Mouse (Mus musculus): ENCODE measurements around the gene Sumf2. TPM values are rescaled to one million over a fixed set of nuclear protein-coding genes. Genes with fewer than 3 reads are reported as not detected.

Gene Sumf2
- 21.7 and 30.6 TPM in 2 replicates for polyA plus RNA-seq (2014; fragmentation: Nextera tagmentation; extraction: Ambion mirVana)

DNA sequence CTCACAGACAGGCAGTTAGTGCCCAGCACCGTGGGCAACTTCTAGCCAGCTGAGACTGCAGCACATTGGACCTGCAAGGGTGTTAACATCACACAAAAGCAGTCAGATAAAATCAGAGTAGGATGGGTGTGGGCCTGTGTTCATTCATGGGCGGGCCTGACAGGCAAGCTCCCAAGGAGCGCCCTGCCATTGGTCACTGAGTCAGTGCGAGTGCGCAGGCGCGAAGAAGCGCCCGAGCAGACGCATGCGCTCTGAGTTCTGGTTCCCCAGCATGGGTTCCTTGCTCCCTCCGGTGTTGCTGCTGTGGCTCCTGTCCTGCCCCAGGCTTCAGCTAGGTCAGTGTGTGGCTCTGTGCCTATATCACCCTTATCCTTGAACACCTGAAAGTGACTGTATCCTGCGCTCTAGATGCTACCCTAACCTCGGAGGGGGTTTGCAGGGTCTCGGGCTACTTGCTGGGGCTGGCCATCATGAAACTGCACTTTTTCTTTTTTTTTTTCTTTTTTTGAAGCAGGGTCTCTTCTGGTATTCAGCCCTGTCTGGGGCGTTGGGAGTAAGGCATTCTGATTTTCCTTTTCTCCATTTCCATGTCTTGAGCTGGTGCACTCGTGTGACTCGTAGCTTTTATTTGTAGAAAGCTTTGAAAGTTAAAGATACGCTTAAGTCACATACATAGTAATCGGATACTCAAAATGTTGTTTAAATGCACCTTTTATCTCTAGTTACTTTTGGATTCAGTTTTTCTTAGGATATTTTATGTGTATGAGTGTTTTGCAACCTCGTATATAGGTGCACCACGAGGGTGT, at the start of gene Sumf2:
Sumf2 (plus strand) TSS at position 235 of the 806 bp plus-strand sequence.
- H3K4me2 ChIP-seq (ENCODE audit: low read length), result peak within 1 kb of the TSS; percentile 75
- H3K9me3 ChIP-seq (ENCODE audit: control insufficient read depth, low read length), result no peaks in the 10 kb centered on the region
- H3K4me3 ChIP-seq (replicated peaks; ENCODE audit: low read depth, low read length), result peak within 1 kb of the TSS; percentile 65
- DNase-seq (peak; percentile 98), ATAC-seq (ENCODE audit: low FRiP score, low TSS enrichment) (peak; percentile 96)
- peak within 1 kb of the TSS; percentile 66 for H3K9ac ChIP-seq (replicated peaks; ENCODE audit: low read length)
- peak within 1 kb of the TSS; percentile 80 for H3K27ac ChIP-seq (replicated peaks; ENCODE audit: low read depth, low read length)
- no peaks in the 10 kb centered on the region for H3K27me3 ChIP-seq (ENCODE audit: control insufficient read depth, insufficient read depth, low read length)
- WGBS, result 13% methylated on average over 22 of the region's 22 CpGs
- peaks cover 4% of the 10 kb centered on the region for H3K4me1 ChIP-seq (ENCODE audit: control insufficient read depth, insufficient read depth, low read length)
- peaks cover 25% of the 10 kb centered on the region for H3K36me3 ChIP-seq (ENCODE audit: control insufficient read depth, insufficient read depth, low read length)

DNA sequence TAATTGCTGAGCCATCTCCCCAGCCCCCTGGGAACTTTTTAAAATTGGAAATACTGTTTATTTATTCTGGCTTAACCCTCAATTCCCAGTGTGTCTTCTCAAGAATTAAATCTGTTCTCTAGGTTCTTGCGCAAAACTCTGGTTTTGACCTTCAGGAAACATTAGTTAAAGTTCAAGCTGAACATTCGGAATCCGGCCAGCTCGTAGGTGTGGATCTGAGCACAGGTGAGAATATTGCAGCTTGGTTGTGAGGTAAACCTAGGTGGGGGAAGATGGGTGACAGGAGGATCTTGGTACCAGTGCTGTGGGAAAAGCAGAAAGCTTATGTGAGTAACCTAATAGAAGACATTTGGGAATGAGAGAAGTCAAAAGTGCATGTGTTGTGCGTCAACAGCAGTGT, 1.9 kb upstream of the Sumf2 start:
- no peak overlapping the region for H3K27ac ChIP-seq (replicated peaks; ENCODE audit: low read depth, low read length)
- H3K4me1 ChIP-seq (ENCODE audit: control insufficient read depth, insufficient read depth, low read length), result peaks cover 4% of the 10 kb centered on the region
- no peak overlapping the region for H3K4me2 ChIP-seq (ENCODE audit: low read length)
- H3K4me3 ChIP-seq (replicated peaks; ENCODE audit: low read depth, low read length), result no peak overlapping the region
- no peaks in the 10 kb centered on the region for H3K27me3 ChIP-seq (ENCODE audit: control insufficient read depth, insufficient read depth, low read length)
- DNase-seq (no peak), ATAC-seq (ENCODE audit: low FRiP score, low TSS enrichment) (no peak)
- no peaks in the 10 kb centered on the region for H3K9me3 ChIP-seq (ENCODE audit: control insufficient read depth, low read length)
- no peak overlapping the region for H3K9ac ChIP-seq (replicated peaks; ENCODE audit: low read length)
- 97% methylated on average over 5 of the region's 5 CpGs for WGBS
- H3K36me3 ChIP-seq (ENCODE audit: control insufficient read depth, insufficient read depth, low read length), result peaks cover 21% of the 10 kb centered on the region

DNA sequence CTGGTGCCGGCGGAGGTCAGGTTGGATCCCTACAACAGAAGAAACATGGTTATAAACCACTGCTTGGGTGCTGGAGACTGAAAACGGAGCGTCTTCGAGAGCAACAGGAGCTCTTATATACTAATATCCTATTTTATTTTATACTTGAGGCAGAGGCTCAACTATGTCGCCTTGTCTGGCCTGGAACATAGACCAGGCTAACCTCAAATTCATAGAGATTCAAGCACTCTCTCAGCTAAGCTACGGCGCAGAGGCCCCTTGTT, 703 bp downstream of the Sumf2 start:
- 59% methylated on average over 8 of the region's 8 CpGs for WGBS
- no peak for ATAC-seq (ENCODE audit: low FRiP score, low TSS enrichment)

GRCm38 (mm10) chr5:129855163-129855562, 8.4 kb downstream of the Sumf2 start:
- Histone ChIP-seq H3K4me2 (ENCODE audit: low read length) (no peak overlapping the region), H3K9ac (replicated peaks; ENCODE audit: low read length) (no peak overlapping the region), H3K9me3 (ENCODE audit: control insufficient read depth, low read length) (no peaks in the 10 kb centered on the region), H3K27me3 (ENCODE audit: control insufficient read depth, insufficient read depth, low read length) (no peaks in the 10 kb centered on the region), H3K27ac (replicated peaks; ENCODE audit: low read depth, low read length) (no peak overlapping the region), H3K4me1 (ENCODE audit: control insufficient read depth, insufficient read depth, low read length) (no peaks in the 10 kb centered on the region), H3K36me3 (ENCODE audit: control insufficient read depth, insufficient read depth, low read length) (peaks cover 52% of the 10 kb centered on the region), H3K4me3 (replicated peaks; ENCODE audit: low read depth, low read length) (no peak overlapping the region)
- no peak for DNase-seq
- 42% methylated on average over 5 of the region's 5 CpGs for WGBS
- ATAC-seq (ENCODE audit: low FRiP score, low TSS enrichment), result no peak

More for the DNA sequence above, 703 bp downstream of the Sumf2 start:
- Histone ChIP-seq H3K27ac (replicated peaks; ENCODE audit: low read depth, low read length) (no peak overlapping the region), H3K4me2 (ENCODE audit: low read length) (peak overlapping the region; percentile 75), H3K36me3 (ENCODE audit: control insufficient read depth, insufficient read depth, low read length) (peaks cover 25% of the 10 kb centered on the region), H3K9me3 (ENCODE audit: control insufficient read depth, low read length) (no peaks in the 10 kb centered on the region), H3K4me3 (replicated peaks; ENCODE audit: low read depth, low read length) (peak overlapping the region; percentile 65), H3K9ac (replicated peaks; ENCODE audit: low read length) (peak overlapping the region; percentile 66; the same call in 1 of the 2 replicates), H3K4me1 (ENCODE audit: control insufficient read depth, insufficient read depth, low read length) (peaks cover 4% of the 10 kb centered on the region), H3K27me3 (ENCODE audit: control insufficient read depth, insufficient read depth, low read length) (no peaks in the 10 kb centered on the region)
- DNase-seq, result peak; percentile 14

DNA sequence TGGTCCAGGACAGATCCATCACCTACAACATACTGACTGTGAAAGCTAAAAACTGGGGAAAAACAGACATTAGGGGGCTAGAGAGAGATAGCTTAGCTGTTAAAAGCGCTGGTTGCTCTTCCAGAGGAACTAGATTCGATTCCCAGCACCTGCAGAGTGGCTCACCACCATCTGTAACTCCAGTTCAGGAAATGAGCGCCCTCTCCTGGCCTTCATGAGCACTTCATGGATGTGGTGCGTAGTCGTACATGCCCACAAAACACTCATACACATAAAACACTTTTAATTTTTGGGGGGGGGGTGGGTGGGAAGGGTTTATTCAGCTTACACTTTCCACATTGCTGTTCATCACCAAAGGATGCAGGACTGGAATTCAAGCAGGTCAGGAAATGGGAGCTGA, 9.6 kb downstream of the Sumf2 start:
- no peak overlapping the region for H3K4me2 ChIP-seq (ENCODE audit: low read length)
- WGBS, result 88% methylated on average over 5 of the region's 5 CpGs
- H3K9ac ChIP-seq (replicated peaks; ENCODE audit: low read length), result no peak overlapping the region
- DNase-seq, result no peak
- H3K4me3 ChIP-seq (replicated peaks; ENCODE audit: low read depth, low read length), result no peak overlapping the region
- H3K9me3 ChIP-seq (ENCODE audit: control insufficient read depth, low read length), result no peaks in the 10 kb centered on the region
- no peak for ATAC-seq (ENCODE audit: low FRiP score, low TSS enrichment)
- H3K27ac ChIP-seq (replicated peaks; ENCODE audit: low read depth, low read length), result no peak overlapping the region
- H3K36me3 ChIP-seq (ENCODE audit: control insufficient read depth, insufficient read depth, low read length), result peaks cover 56% of the 10 kb centered on the region
- no peaks in the 10 kb centered on the region for H3K27me3 ChIP-seq (ENCODE audit: control insufficient read depth, insufficient read depth, low read length)
- H3K4me1 ChIP-seq (ENCODE audit: control insufficient read depth, insufficient read depth, low read length), result no peaks in the 10 kb centered on the region

DNA sequence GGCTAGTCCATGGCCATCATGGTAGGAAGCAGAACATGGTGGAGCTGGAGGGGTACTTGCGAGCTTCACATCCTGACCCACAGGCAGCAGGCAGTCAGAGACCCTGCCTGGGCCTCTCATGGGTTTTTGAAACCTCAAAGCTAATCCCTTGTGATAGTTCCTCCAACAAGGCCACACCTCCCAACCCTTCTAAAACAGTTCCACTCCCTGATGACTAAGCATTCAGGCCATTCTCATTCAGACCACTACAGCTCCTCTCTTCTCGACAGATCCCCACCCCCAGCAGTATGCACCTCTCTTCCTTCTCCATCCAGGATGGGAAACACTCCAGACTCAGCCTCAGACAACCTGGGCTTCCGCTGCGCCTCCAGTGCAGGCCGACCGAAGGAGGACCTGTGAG, 15.5 kb downstream of the Sumf2 start:
- peaks cover 35% of the 10 kb centered on the region for H3K36me3 ChIP-seq (ENCODE audit: control insufficient read depth, insufficient read depth, low read length)
- ATAC-seq (ENCODE audit: low FRiP score, low TSS enrichment) (no peak), DNase-seq (no peak)
- H3K4me2 ChIP-seq (ENCODE audit: low read length), result no peak overlapping the region
- no peak overlapping the region for H3K27ac ChIP-seq (replicated peaks; ENCODE audit: low read depth, low read length)
- no peak overlapping the region for H3K9ac ChIP-seq (replicated peaks; ENCODE audit: low read length)
- WGBS, result 99% methylated on average over 6 of the region's 6 CpGs
- no peak overlapping the region for H3K4me3 ChIP-seq (replicated peaks; ENCODE audit: low read depth, low read length)
- no peaks in the 10 kb centered on the region for H3K9me3 ChIP-seq (ENCODE audit: control insufficient read depth, low read length)
- no peaks in the 10 kb centered on the region for H3K4me1 ChIP-seq (ENCODE audit: control insufficient read depth, insufficient read depth, low read length)
- H3K27me3 ChIP-seq (ENCODE audit: control insufficient read depth, insufficient read depth, low read length), result no peaks in the 10 kb centered on the region

DNA sequence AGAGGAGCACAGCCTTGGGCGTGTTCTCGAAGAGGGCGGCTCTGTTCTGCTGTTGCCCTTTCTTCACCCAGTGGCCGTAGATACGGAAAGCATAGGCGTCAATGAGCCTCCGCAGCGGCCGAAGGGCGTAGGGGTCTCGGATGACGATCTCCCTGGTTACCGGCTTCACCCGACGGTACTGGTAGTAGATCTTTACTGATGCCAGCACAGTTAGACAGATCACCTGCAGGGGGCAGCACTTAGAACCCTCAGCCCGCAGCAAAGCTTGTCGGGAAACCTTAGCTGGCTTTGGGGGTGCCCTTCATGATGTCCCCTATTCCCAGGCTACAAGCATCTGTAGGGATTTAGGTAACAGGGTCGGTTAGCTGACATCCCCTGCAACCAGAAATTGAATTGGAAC, 17.7 kb downstream of the Sumf2 start:
- Histone ChIP-seq H3K4me2 (ENCODE audit: low read length) (no peak overlapping the region), H3K4me1 (ENCODE audit: control insufficient read depth, insufficient read depth, low read length) (no peaks in the 10 kb centered on the region), H3K9me3 (ENCODE audit: control insufficient read depth, low read length) (no peaks in the 10 kb centered on the region), H3K36me3 (ENCODE audit: control insufficient read depth, insufficient read depth, low read length) (peaks cover 21% of the 10 kb centered on the region), H3K27ac (replicated peaks; ENCODE audit: low read depth, low read length) (no peak overlapping the region), H3K9ac (replicated peaks; ENCODE audit: low read length) (no peak overlapping the region), H3K27me3 (ENCODE audit: control insufficient read depth, insufficient read depth, low read length) (no peaks in the 10 kb centered on the region), H3K4me3 (replicated peaks; ENCODE audit: low read depth, low read length) (no peak overlapping the region)
- ATAC-seq (ENCODE audit: low FRiP score, low TSS enrichment) (no peak), DNase-seq (peak; percentile 35)
- 8% methylated on average over 18 of the region's 18 CpGs for WGBS

- H3K27ac ChIP-seq (replicated peaks; ENCODE audit: low read depth, low read length), result no peak overlapping the region
- peaks cover 10% of the 10 kb centered on the region; the same call in 1 of the 2 replicates for H3K36me3 ChIP-seq (ENCODE audit: control insufficient read depth, insufficient read depth, low read length)
- H3K9ac ChIP-seq (replicated peaks; ENCODE audit: low read length), result no peak overlapping the region
- no peak overlapping the region for H3K4me3 ChIP-seq (replicated peaks; ENCODE audit: low read depth, low read length)
- H3K4me1 ChIP-seq (ENCODE audit: control insufficient read depth, insufficient read depth, low read length), result no peaks in the 10 kb centered on the region
- H3K4me2 ChIP-seq (ENCODE audit: low read length), result no peak overlapping the region
- H3K9me3 ChIP-seq (ENCODE audit: control insufficient read depth, low read length), result no peaks in the 10 kb centered on the region
- ATAC-seq (ENCODE audit: low FRiP score, low TSS enrichment) (no peak), DNase-seq (no peak)
- 90% methylated on average over 12 of the region's 12 CpGs for WGBS
- no peaks in the 10 kb centered on the region for H3K27me3 ChIP-seq (ENCODE audit: control insufficient read depth, insufficient read depth, low read length)
Observed at GRCm38 (mm10) chr5:129865841-129866240, 19.1 kb downstream of the Sumf2 start.

Data from midbrain, embryonic 14.5 days (tissue).